Mouse (Mus musculus): ENCODE measurements around the gene Esyt2. TPM values are rescaled to one million over a fixed set of nuclear protein-coding genes. Genes with fewer than 3 reads are reported as not detected.
A peak's percentile ranks its signal among the peaks of the same experiment; 100 is the strongest.

Esyt2 gene
- total and polyA plus RNA-seq, 2 experiments from 2014 or later, result 8.6 to 33.9 TPM

- Histone ChIP-seq H3K36me3 (ENCODE audit: insufficient read depth, low read length) (no peaks in the 10 kb centered on the region), H3K4me2 (ENCODE audit: low read depth, low read length) (no peak overlapping the region), H3K4me3 (ENCODE audit: low read length) (no peak overlapping the region), H3K27ac (no peak overlapping the region), H3K9ac (replicated peaks; ENCODE audit: low read length) (no peak overlapping the region), H3K4me1 (ENCODE audit: insufficient read depth, low read length) (0 out of 2 replicates have a peak, but pooled peaks cover 4% of the 10 kb centered on the region), H3K27me3 (ENCODE audit: insufficient read depth, low read length) (no peaks in the 10 kb centered on the region), H3K9me3 (ENCODE audit: low read length) (no peaks in the 10 kb centered on the region)
- no peak for ATAC-seq
- no peak for DNase-seq (ENCODE audit: low spot score)
- no peak for TF ChIP-seq CTCF (IDR thresholded peaks at IDR 0.05; ENCODE audit: low read depth)
- WGBS, result 100% methylated on average over 1 of the region's 1 CpGs
Measured at GRCm38 (mm10) chr12:116278541-116278940, 2.5 kb upstream of the Esyt2 start.

GRCm38 (mm10) chr12:116279181-116279580 is 1.8 kb upstream of the Esyt2 start:
- Histone ChIP-seq H3K4me3 (ENCODE audit: low read length) (no peak overlapping the region), H3K9ac (replicated peaks; ENCODE audit: low read length) (no peak overlapping the region), H3K27me3 (ENCODE audit: insufficient read depth, low read length) (no peaks in the 10 kb centered on the region), H3K4me1 (ENCODE audit: insufficient read depth, low read length) (0 out of 2 replicates have a peak, but pooled peaks cover 4% of the 10 kb centered on the region), H3K4me2 (ENCODE audit: low read depth, low read length) (no peak overlapping the region), H3K36me3 (ENCODE audit: insufficient read depth, low read length) (no peaks in the 10 kb centered on the region), H3K27ac (no peak overlapping the region), H3K9me3 (ENCODE audit: low read length) (no peaks in the 10 kb centered on the region)
- 97% methylated on average over 2 of the region's 2 CpGs for WGBS
- TF ChIP-seq CTCF (IDR thresholded peaks at IDR 0.05; ENCODE audit: low read depth), result no peak
- no peak for ATAC-seq
- no peak for DNase-seq (ENCODE audit: low spot score)

GRCm38 (mm10) chr12:116280149-116280652 is 795 bp upstream of the Esyt2 start:
- Histone ChIP-seq H3K27ac (peak overlapping the region; percentile 96), H3K4me3 (ENCODE audit: low read length) (peak overlapping the region; percentile 98), H3K9me3 (ENCODE audit: low read length) (no peaks in the 10 kb centered on the region), H3K9ac (replicated peaks; ENCODE audit: low read length) (peak overlapping the region; percentile 92), H3K4me2 (ENCODE audit: low read depth, low read length) (peak overlapping the region; percentile 58), H3K36me3 (ENCODE audit: insufficient read depth, low read length) (no peaks in the 10 kb centered on the region), H3K4me1 (ENCODE audit: insufficient read depth, low read length) (0 out of 2 replicates have a peak, but pooled peaks cover 4% of the 10 kb centered on the region), H3K27me3 (ENCODE audit: insufficient read depth, low read length) (no peaks in the 10 kb centered on the region)
- no peak for ATAC-seq
- TF ChIP-seq CTCF (IDR thresholded peaks at IDR 0.05; ENCODE audit: low read depth), result peak; percentile 37
- WGBS, result 0% methylated on average over 7 of the region's 7 CpGs
- peak; percentile 65 for DNase-seq (ENCODE audit: low spot score)

- ATAC-seq, result no peak
Measured at GRCm38 (mm10) chr12:116281427-116282281, 658 bp downstream of the Esyt2 start.

GRCm38 (mm10) chr12:116282856-116283255 is 1.9 kb downstream of the Esyt2 start:
- no peaks in the 10 kb centered on the region for H3K9me3 ChIP-seq (ENCODE audit: low read length)
- 0 out of 2 replicates have a peak, but pooled peaks cover 4% of the 10 kb centered on the region for H3K4me1 ChIP-seq (ENCODE audit: insufficient read depth, low read length)
- ATAC-seq, result no peak
- H3K27ac ChIP-seq, result no peak overlapping the region
- TF ChIP-seq CTCF (IDR thresholded peaks at IDR 0.05; ENCODE audit: low read depth), result no peak
- H3K4me3 ChIP-seq (ENCODE audit: low read length), result no peak overlapping the region
- H3K27me3 ChIP-seq (ENCODE audit: insufficient read depth, low read length), result no peaks in the 10 kb centered on the region
- 89% methylated on average over 2 of the region's 2 CpGs for WGBS
- H3K4me2 ChIP-seq (ENCODE audit: low read depth, low read length), result peak overlapping the region; percentile 95
- H3K9ac ChIP-seq (replicated peaks; ENCODE audit: low read length), result no peak overlapping the region
- DNase-seq (ENCODE audit: low spot score), result no peak
- H3K36me3 ChIP-seq (ENCODE audit: insufficient read depth, low read length), result no peaks in the 10 kb centered on the region

More at GRCm38 (mm10) chr12:116281427-116282281, 658 bp downstream of the Esyt2 start:
- DNase-seq (ENCODE audit: low spot score), result peak; percentile 57
- Histone ChIP-seq H3K9me3 (ENCODE audit: low read length) (no peaks in the 10 kb centered on the region), H3K4me3 (ENCODE audit: low read length) (peak overlapping the region; percentile 98), H3K36me3 (ENCODE audit: insufficient read depth, low read length) (no peaks in the 10 kb centered on the region), H3K27ac (peak overlapping the region; percentile 96), H3K27me3 (ENCODE audit: insufficient read depth, low read length) (no peaks in the 10 kb centered on the region), H3K4me1 (ENCODE audit: insufficient read depth, low read length) (0 out of 2 replicates have a peak, but pooled peaks cover 4% of the 10 kb centered on the region), H3K4me2 (ENCODE audit: low read depth, low read length) (peak overlapping the region; percentile 95), H3K9ac (replicated peaks; ENCODE audit: low read length) (peak overlapping the region; percentile 92)
- no peak for TF ChIP-seq CTCF (IDR thresholded peaks at IDR 0.05; ENCODE audit: low read depth)
- under 1% methylated on average over 55 of the region's 55 CpGs for WGBS

- no peak for DNase-seq (ENCODE audit: low spot score)
- no peak overlapping the region for H3K4me3 ChIP-seq (ENCODE audit: low read length)
- H3K4me2 ChIP-seq (ENCODE audit: low read depth, low read length), result no peak overlapping the region
- TF ChIP-seq CTCF (IDR thresholded peaks at IDR 0.05; ENCODE audit: low read depth), result no peak
- H3K9ac ChIP-seq (replicated peaks; ENCODE audit: low read length), result no peak overlapping the region
- H3K27ac ChIP-seq, result no peak overlapping the region
- no peak for ATAC-seq
- WGBS, result 85% methylated on average over 2 of the region's 2 CpGs
- no peaks in the 10 kb centered on the region for H3K36me3 ChIP-seq (ENCODE audit: insufficient read depth, low read length)
- no peaks in the 10 kb centered on the region for H3K27me3 ChIP-seq (ENCODE audit: insufficient read depth, low read length)
- H3K4me1 ChIP-seq (ENCODE audit: insufficient read depth, low read length), result 0 out of 2 replicates have a peak, but pooled peaks cover 4% of the 10 kb centered on the region
- no peaks in the 10 kb centered on the region for H3K9me3 ChIP-seq (ENCODE audit: low read length)
Measured at GRCm38 (mm10) chr12:116283511-116283910, 2.5 kb downstream of the Esyt2 start.
